Mouse (Mus musculus): ENCODE data around the gene Fam217b.

The Fam217b gene

DNA sequence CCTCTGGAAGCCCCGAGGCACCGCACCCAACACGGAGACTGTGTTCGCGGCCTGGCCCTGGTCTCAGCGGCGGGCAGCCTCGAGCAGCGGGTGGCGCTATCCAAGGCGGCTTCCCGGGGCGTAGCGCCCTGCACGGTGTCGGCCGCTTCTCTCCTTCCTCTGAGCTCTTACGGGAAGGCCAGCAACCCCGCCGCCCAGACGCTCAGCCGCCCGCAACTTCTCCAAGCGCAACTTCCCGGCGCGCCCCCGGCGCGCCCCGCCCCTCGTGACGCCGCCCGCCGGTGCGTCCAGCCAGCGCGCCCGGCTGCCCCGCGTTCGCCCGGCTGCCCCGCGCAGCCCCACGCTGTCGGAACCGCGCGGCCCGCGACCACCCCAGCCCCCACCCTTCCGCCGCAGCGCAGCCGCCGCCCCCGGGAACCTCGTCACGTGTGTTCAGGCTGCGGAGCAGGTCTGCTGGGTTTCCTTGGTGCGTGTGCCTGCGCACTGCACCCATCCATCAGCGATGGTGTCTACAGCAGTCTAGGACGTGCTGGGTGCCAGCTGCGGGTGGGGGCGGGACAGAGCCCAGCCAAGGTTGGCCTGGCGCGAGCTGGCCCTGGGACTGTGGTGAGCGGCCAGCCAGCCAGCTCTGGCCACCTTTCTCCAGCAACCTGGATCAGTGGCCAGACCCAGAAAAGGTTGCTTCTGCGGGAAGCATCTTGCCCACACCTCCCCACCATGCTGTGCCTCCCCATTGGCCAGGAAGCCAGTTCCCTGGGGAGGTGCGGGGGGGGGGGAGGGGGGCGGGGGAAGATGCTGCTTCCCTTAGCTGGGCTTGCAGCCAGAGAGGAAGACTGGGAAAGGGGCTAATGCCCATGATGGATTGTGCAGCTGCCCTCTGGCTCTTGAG is at the start of gene Fam217b, which contains the start of gene Ppp1r3d:
Gene Fam217b (plus strand): TSS at position 264 of the 889 bp plus-strand sequence.
Gene Ppp1r3d (minus strand): TSS at position 212 of the 889 bp plus-strand sequence.
- DNase-seq (ENCODE audit: low read depth, low spot score) = no peak

- no peak for DNase-seq (ENCODE audit: low read depth, low spot score)
Measured at GRCm38 (mm10) chr2:178407053-178407815, 7.1 kb upstream of the Fam217b start, which contains the start of gene Sycp2. Sycp2 (minus strand) TSS chr2:178407685.

DNA sequence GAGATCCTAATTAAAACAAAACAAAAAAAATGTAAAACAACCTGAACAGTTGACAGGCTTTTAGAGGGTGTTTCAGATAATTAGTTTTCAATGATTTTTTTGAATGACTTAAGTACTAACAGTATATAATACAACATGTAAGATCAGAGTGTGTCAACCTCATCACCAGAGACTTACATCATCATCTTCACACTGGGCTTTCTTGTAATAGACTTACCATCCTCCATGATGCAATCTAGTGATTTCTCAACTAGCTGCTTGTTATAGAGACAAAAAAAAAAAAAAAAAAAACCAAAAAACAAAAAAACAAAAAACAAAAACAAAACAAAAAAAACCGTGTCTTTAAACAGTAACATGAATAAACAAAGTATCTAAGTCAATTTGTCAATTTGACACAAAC is 5.3 kb upstream of the Fam217b start:
- no peak for DNase-seq (ENCODE audit: low read depth, low spot score)

GRCm38 (mm10) chr2:178410286-178410685 is 4.0 kb upstream of the Fam217b start:
- no peak for DNase-seq (ENCODE audit: low read depth, low spot score)

DNA sequence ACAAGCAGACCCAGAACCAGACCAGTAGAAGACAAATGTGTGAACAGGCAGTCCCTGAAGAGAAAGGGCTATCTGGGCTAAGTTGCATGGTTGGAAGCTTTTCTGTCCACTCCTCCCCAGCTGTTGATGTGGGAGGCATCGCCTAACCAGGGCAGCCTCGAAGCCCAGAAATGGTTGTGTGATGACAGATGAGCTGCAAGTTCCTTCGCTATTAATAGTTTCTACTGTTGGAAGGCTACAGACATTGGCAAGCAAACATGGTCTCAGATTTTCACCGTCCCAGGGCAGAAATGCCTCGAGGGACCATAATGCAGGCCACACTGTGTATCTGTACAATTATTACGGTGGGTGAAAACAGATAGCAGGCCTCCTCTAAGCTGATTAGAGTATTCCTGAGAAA is 1.7 kb upstream of the Fam217b start:
- no peak for DNase-seq (ENCODE audit: low read depth, low spot score)

- no peak for DNase-seq (ENCODE audit: low read depth, low spot score)
Measured at GRCm38 (mm10) chr2:178413081-178413480, 1.2 kb upstream of the Fam217b start.

GRCm38 (mm10) chr2:178413481-178414260 is 653 bp upstream of the Fam217b start:
- no peak for DNase-seq (ENCODE audit: low read depth, low spot score)

DNA sequence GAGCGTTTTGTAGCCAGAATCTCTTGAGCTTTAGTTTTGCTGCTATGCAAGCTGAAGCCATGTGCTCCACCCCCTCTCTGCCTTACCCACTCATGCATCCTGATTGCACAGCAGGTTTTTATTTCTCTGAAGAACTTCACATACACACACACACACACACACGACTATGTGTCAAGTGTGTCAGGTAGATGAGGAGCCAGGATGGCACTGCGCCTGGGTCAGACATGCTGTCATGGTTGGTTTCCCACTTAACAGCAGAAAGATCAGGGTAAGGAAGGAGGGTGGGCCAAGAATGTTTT is 775 bp downstream of the Fam217b start:
- DNase-seq (ENCODE audit: low read depth, low spot score) = no peak

DNA sequence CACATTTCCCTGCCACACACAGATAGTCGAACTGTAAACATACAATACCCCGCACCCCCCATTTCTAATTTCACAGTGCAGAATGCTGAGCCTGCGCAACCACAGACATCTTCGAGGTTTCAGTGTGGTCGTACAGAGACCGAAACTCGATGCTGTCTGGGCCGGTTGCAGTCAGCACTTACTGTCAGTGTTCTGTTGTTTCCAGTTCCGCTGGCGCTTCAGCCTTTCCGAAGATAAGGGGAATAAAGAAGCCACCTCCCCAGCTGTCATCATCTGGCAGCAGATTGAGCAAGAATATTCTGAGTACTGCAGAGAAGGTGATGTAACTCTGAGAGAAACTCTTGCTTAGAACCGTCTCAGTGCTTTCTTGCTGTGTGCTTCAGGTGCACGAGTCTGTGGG is 2.1 kb downstream of the Fam217b start:
- no peak for DNase-seq (ENCODE audit: low read depth, low spot score)

DNA sequence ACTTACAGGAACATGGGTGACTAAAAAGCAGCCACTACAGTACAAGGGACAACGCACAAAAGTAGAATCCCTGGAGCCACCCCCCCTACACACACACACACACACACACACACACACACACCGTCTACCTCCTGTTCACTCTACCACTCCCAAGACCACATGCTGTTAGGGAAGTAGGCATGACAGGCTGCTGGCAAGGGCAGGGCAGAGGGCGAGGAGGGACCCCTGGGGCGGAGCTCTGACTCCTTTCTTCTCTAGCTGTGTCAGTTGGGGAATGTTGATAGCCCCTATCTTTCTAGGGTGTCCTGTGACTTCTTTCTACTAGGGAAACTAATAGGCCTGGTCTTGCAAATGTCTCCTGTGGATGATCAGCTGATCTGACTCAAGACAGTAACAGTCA is 2.6 kb downstream of the Fam217b start:
- no peak for DNase-seq (ENCODE audit: low read depth, low spot score)

DNA sequence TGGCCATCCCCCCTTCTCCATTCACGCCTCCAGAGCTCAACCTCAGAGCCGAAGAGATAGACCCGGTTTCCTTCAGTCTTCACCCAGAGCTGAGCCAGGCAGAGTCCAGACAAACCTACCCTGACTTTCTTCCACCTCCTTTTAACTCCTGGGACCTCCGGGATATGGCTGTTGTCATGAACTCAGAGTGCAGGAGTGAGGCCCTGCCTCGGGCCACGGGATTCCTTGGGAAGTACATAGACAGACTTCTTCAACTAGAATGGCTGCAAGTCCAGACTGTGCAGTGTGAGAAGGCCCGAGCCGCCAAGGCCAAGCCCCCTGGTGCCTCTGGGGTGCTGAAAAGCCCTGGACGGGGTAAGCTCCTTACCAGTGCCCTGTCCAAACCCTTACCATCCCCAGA is 6.3 kb downstream of the Fam217b start:
- no peak for DNase-seq (ENCODE audit: low read depth, low spot score)

GRCm38 (mm10) chr2:178421603-178422002 is 7.3 kb downstream of the Fam217b start:
- DNase-seq (ENCODE audit: low read depth, low spot score) = no peak

DNA sequence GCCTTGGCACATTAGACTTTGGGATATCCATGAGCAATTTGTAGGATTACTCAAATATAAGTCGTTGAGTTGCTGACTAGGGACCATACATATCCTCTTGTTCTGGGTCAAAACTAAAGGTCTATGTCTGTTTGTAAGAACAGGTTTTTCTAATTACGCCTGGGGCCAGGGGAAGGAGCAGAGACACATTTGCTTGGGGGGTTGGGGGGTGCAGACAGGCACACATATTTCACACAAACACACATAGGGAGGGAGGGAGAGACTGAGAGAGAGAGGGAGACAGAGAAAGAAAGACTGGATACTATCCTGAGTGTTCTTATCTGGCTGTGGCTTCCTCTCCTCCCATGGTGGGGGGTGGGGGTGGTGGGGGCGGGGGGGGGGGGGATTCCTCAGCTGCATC is 7.9 kb downstream of the Fam217b start:
- no peak for DNase-seq (ENCODE audit: low read depth, low spot score)

GRCm38 (mm10) chr2:178423223-178423622 is 8.9 kb downstream of the Fam217b start:
- no peak for DNase-seq (ENCODE audit: low read depth, low spot score)

- DNase-seq (ENCODE audit: low read depth, low spot score) = no peak
Measured at GRCm38 (mm10) chr2:178426229-178426628, 11.9 kb downstream of the Fam217b start.

DNA sequence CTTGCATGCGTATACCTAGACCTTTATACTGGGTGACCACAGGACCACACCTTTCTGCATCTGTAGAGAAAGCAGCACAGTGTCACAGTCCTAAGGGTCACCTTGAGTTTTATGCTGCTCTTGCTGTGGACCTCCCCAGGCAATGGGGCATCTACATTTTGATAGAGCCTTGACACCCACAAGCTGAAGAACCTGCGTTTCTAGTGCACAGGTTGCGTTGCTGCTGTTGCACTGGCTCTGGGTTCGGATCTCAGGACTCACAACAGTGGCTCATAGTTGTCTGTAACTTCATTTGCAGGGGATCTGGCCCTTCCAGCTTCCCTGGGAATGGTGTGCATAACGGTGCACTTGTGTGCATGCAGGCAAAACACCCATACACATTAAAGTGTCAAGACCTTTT is 12.9 kb downstream of the Fam217b start:
- no peak for DNase-seq (ENCODE audit: low read depth, low spot score)

GRCm38 (mm10) chr2:178428183-178428582 is 13.9 kb downstream of the Fam217b start:
- DNase-seq (ENCODE audit: low read depth, low spot score) = no peak

- DNase-seq (ENCODE audit: low read depth, low spot score) = no peak
Measured at GRCm38 (mm10) chr2:178428676-178429075, 14.4 kb downstream of the Fam217b start.

- no peak for DNase-seq (ENCODE audit: low read depth, low spot score)
Measured at GRCm38 (mm10) chr2:178429426-178429825, 15.1 kb downstream of the Fam217b start.

DNA sequence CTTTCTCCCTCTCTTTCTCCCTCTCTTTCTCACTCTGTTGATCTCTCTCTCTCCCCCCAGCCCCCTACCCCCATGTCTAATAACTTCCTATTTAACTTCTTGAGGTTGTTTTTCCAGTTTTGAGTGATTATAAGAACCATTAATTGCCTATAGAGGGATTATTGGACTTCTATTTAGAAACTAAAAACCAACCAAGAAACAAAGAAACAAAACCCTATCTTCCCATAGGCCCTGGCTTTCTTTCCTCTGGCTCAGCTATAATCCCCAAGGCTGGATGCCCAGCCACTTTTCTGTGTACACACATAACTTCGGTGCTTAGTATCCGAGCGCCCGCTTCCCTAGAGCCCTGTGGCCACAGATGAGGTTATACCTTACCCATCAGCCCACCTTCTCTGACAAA is 15.9 kb downstream of the Fam217b start, which contains the start of gene Cdh26:
Gene Cdh26 (plus strand): TSS at position 301 of the 400 bp plus-strand sequence.
- no peak for DNase-seq (ENCODE audit: low read depth, low spot score)

- no peak for DNase-seq (ENCODE audit: low read depth, low spot score)
Measured at GRCm38 (mm10) chr2:178433495-178433894, 19.2 kb downstream of the Fam217b start.

DNA sequence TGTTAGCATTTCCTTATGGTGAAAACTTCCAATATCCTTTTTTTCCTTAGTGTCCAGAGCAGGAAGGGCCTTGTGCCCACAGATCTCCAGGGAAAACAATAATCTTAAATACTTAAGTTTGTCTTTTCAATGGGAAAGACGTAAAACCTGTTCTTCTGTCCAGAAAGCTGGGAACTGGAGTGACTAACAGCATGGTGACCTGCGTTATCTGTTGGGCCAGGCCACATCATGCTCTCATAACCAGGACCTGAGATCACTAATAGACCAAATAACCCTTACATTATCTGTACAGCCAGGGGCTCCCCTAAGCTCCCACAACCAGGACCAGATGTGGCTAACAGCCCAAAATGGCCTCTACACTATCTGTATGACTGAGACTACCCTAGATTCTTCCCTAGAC is 19.6 kb downstream of the Fam217b start:
- no peak for DNase-seq (ENCODE audit: low read depth, low spot score)

All from CD4-positive helper T cell, adult 2 months (primary cell).